25 mouse cellular contexts compared by ENCODE assay signal in genomic region chr4:148184564-148184963, GRCm38 (mm10). TPM values are rescaled to one million over a fixed set of nuclear protein-coding genes. Genes with fewer than 3 reads are reported as not detected.
DNase-seq lines count a peak whose midpoint lies in the region; ATAC-seq lines count a peak whose summit lies in the region.
"Had no signal": no experiment of that assay in that cellular context is flagged by ENCODE, and none has a peak within 500 bp of the region (broad histone marks: within the 10 kb centered on the region; RNA-seq: fewer than 3 reads in every experiment).

No protein-coding gene starts in this region.

- 0 out of 2 replicates have a peak, but pooled peaks have one; percentile 14 for ATAC-seq in forebrain, embryonic 13.5 days
- ATAC-seq in forebrain, embryonic 16.5 days: no peak
- ATAC-seq in midbrain, embryonic 12.5 days (ENCODE audit: low FRiP score, low read depth): peak; percentile 43
- no peak for ATAC-seq in embryonic facial prominence, embryonic 11.5 days (replicated peaks; ENCODE audit: insufficient number of reproducible peaks, low FRiP score, low TSS enrichment, low read depth)
- ATAC-seq in midbrain, embryonic 13.5 days: peak; percentile 73
- ATAC-seq in granulocyte monocyte progenitor cell, adult 5-6 weeks (replicated peaks; ENCODE audit: poor library complexity, severe bottlenecking): no peak
- ATAC-seq: CD4-positive, CD25-positive, alpha-beta regulatory T cell, adult 4 months; intestine, embryonic 16.5 days; Patski had no signal

- no peak overlapping the region for H3K27ac ChIP-seq in forebrain, embryonic 13.5 days
- H3K27ac ChIP-seq in forebrain, embryonic 16.5 days (ENCODE audit: low read length): no peak overlapping the region
- 0 out of 2 replicates have a peak overlapping the region, but pooled peaks have one; percentile 8 for H3K27ac ChIP-seq in midbrain, embryonic 12.5 days (replicated peaks)
- no peak overlapping the region for H3K27ac ChIP-seq in midbrain, embryonic 10.5 days (replicated peaks)
- H3K27ac ChIP-seq in embryonic facial prominence, embryonic 11.5 days (replicated peaks; ENCODE audit: low read depth, low read length): no peak overlapping the region
- 0 out of 2 replicates have a peak overlapping the region, but pooled peaks have one; percentile 21 for H3K27ac ChIP-seq in midbrain, embryonic 13.5 days
- H3K27ac ChIP-seq: gastrocnemius, adult 2 months; heart, embryonic 15.5 days; limb, embryonic 15.5 days; liver, embryonic 14.5 days; neural tube, embryonic 12.5 days had no signal

- H3K4me3 ChIP-seq in forebrain, embryonic 13.5 days: no peak overlapping the region
- H3K4me3 ChIP-seq in forebrain, embryonic 16.5 days (replicated peaks; ENCODE audit: low read length): no peak overlapping the region
- H3K4me3 ChIP-seq in midbrain, embryonic 12.5 days: no peak overlapping the region
- no peak overlapping the region for H3K4me3 ChIP-seq in midbrain, embryonic 10.5 days
- H3K4me3 ChIP-seq in embryonic facial prominence, embryonic 11.5 days (ENCODE audit: low read depth, low read length): no peak overlapping the region
- no peak overlapping the region for H3K4me3 ChIP-seq in midbrain, embryonic 13.5 days (replicated peaks)
- H3K4me3 ChIP-seq: erythroblast, embryonic 14.5 days; gastrocnemius, adult 2 months; heart, embryonic 15.5 days; limb, embryonic 15.5 days; neural tube, embryonic 12.5 days had no signal

- DNase-seq in midbrain, embryonic 10.5 days (ENCODE audit: low spot score): no peak
- peak; percentile 72 for DNase-seq in embryonic facial prominence, embryonic 11.5 days (ENCODE audit: low spot score)
- no peak for DNase-seq in thymus, postnatal 36 days
- DNase-seq: adrenal gland, postnatal 36 days; cerebellum, adult 9-10 months; gastrocnemius, adult 2 months; kidney, postnatal 4 days; lung, embryonic 14.5 days; thymus, adult 2 months had no signal

- no peaks in the 10 kb centered on the region for H3K36me3 ChIP-seq in forebrain, embryonic 13.5 days (ENCODE audit: poor library complexity, severe bottlenecking)
- no peaks in the 10 kb centered on the region for H3K36me3 ChIP-seq in forebrain, embryonic 16.5 days (ENCODE audit: control insufficient read depth, insufficient read depth)
- no peaks in the 10 kb centered on the region for H3K36me3 ChIP-seq in midbrain, embryonic 12.5 days
- H3K36me3 ChIP-seq in midbrain, embryonic 10.5 days: no peaks in the 10 kb centered on the region
- no peaks in the 10 kb centered on the region for H3K36me3 ChIP-seq in embryonic facial prominence, embryonic 11.5 days (replicated peaks; ENCODE audit: control insufficient read depth, insufficient read depth, low read depth, low read length)
- no peaks in the 10 kb centered on the region for H3K36me3 ChIP-seq in midbrain, embryonic 13.5 days
- H3K36me3 ChIP-seq: heart, embryonic 15.5 days; limb, embryonic 15.5 days; neural tube, embryonic 12.5 days had no signal

- WGBS in forebrain, embryonic 13.5 days: 17% methylated on average over 9 of the region's 9 CpGs
- 20% methylated on average over 9 of the region's 9 CpGs for WGBS in forebrain, embryonic 16.5 days
- 27% methylated on average over 9 of the region's 9 CpGs for WGBS in midbrain, embryonic 12.5 days
- WGBS in midbrain, embryonic 10.5 days: 41% methylated on average over 9 of the region's 9 CpGs
- WGBS in embryonic facial prominence, embryonic 11.5 days: 31% methylated on average over 9 of the region's 9 CpGs
- 25% methylated on average over 9 of the region's 9 CpGs for WGBS in midbrain, embryonic 13.5 days

- no peak overlapping the region for H3K4me2 ChIP-seq in forebrain, embryonic 13.5 days
- no peak overlapping the region for H3K4me2 ChIP-seq in forebrain, embryonic 16.5 days (ENCODE audit: low read length)
- no peak overlapping the region for H3K4me2 ChIP-seq in midbrain, embryonic 12.5 days (replicated peaks)
- H3K4me2 ChIP-seq in embryonic facial prominence, embryonic 11.5 days (ENCODE audit: low read depth, low read length): no peak overlapping the region
- no peak overlapping the region for H3K4me2 ChIP-seq in midbrain, embryonic 13.5 days (replicated peaks)
- H3K4me2 ChIP-seq: heart, embryonic 15.5 days; limb, embryonic 15.5 days; lung, embryonic 14.5 days; neural tube, embryonic 12.5 days had no signal

- no peak overlapping the region for H3K9ac ChIP-seq in forebrain, embryonic 13.5 days
- no peak overlapping the region for H3K9ac ChIP-seq in forebrain, embryonic 16.5 days (replicated peaks; ENCODE audit: low read depth, low read length)
- H3K9ac ChIP-seq in midbrain, embryonic 12.5 days (replicated peaks): no peak overlapping the region
- no peak overlapping the region for H3K9ac ChIP-seq in embryonic facial prominence, embryonic 11.5 days (replicated peaks; ENCODE audit: low read length)
- H3K9ac ChIP-seq in midbrain, embryonic 13.5 days (replicated peaks): no peak overlapping the region
- H3K9ac ChIP-seq: heart, embryonic 15.5 days; limb, embryonic 15.5 days; liver, embryonic 14.5 days; lung, embryonic 14.5 days; neural tube, embryonic 12.5 days had no signal

- peaks cover 40% of the 10 kb centered on the region for H3K27me3 ChIP-seq in forebrain, embryonic 13.5 days
- no peaks in the 10 kb centered on the region for H3K27me3 ChIP-seq in forebrain, embryonic 16.5 days (replicated peaks; ENCODE audit: control insufficient read depth, insufficient read depth, low read length)
- peaks cover 32% of the 10 kb centered on the region for H3K27me3 ChIP-seq in midbrain, embryonic 12.5 days
- peaks cover 54% of the 10 kb centered on the region for H3K27me3 ChIP-seq in midbrain, embryonic 10.5 days (ENCODE audit: low read depth, poor library complexity, severe bottlenecking)
- no peaks in the 10 kb centered on the region for H3K27me3 ChIP-seq in embryonic facial prominence, embryonic 11.5 days (ENCODE audit: control insufficient read depth, insufficient read depth, low read length)
- H3K27me3 ChIP-seq in midbrain, embryonic 13.5 days: peaks cover 30% of the 10 kb centered on the region
- H3K27me3 ChIP-seq: limb, embryonic 15.5 days; neural tube, embryonic 12.5 days; Patski had no signal

- no peaks in the 10 kb centered on the region for H3K9me3 ChIP-seq in forebrain, embryonic 13.5 days (replicated peaks)
- no peaks in the 10 kb centered on the region; the same call in 1 of the 2 replicates for H3K9me3 ChIP-seq in forebrain, embryonic 16.5 days (ENCODE audit: control insufficient read depth, low read length)
- no peaks in the 10 kb centered on the region for H3K9me3 ChIP-seq in midbrain, embryonic 12.5 days
- H3K9me3 ChIP-seq in midbrain, embryonic 10.5 days (replicated peaks): no peaks in the 10 kb centered on the region
- H3K9me3 ChIP-seq in embryonic facial prominence, embryonic 11.5 days (replicated peaks; ENCODE audit: control insufficient read depth, low read length): no peaks in the 10 kb centered on the region; the same call in 1 of the 2 replicates
- no peaks in the 10 kb centered on the region for H3K9me3 ChIP-seq in midbrain, embryonic 13.5 days
- H3K9me3 ChIP-seq: heart, embryonic 15.5 days; limb, embryonic 15.5 days; neural tube, embryonic 12.5 days had no signal

- H3K4me1 ChIP-seq in forebrain, embryonic 13.5 days: peaks cover 19% of the 10 kb centered on the region
- H3K4me1 ChIP-seq in forebrain, embryonic 16.5 days (replicated peaks; ENCODE audit: control insufficient read depth, insufficient read depth, low read length): no peaks in the 10 kb centered on the region
- peaks cover 8% of the 10 kb centered on the region for H3K4me1 ChIP-seq in midbrain, embryonic 12.5 days
- peaks cover 30% of the 10 kb centered on the region for H3K4me1 ChIP-seq in midbrain, embryonic 10.5 days
- H3K4me1 ChIP-seq in embryonic facial prominence, embryonic 11.5 days (ENCODE audit: control insufficient read depth, insufficient read depth, low read length): no peaks in the 10 kb centered on the region; the same call in 1 of the 2 replicates
- H3K4me1 ChIP-seq in midbrain, embryonic 13.5 days (replicated peaks): peaks cover 13% of the 10 kb centered on the region
- H3K4me1 ChIP-seq: heart, embryonic 15.5 days had no signal

RNA-seq across cellular contexts. Expression of gene Fbxo2, which starts 24.1 kb away (rescaled TPM):
- 1.0 TPM in 2 replicates for polyA plus RNA-seq in forebrain, embryonic 13.5 days (2015; fragmentation: Nextera tagmentation; extraction: Ambion mirVana)
- polyA plus RNA-seq in forebrain, embryonic 16.5 days (2015; fragmentation: Nextera tagmentation; extraction: Ambion mirVana): 4.3 and 4.7 TPM in 2 replicates
- 1.5 and 2.1 TPM in 2 replicates for polyA plus RNA-seq in midbrain, embryonic 12.5 days (2016; fragmentation: Nextera tagmentation; extraction: Ambion mirVana)
- polyA plus RNA-seq in midbrain, embryonic 10.5 days (2016; fragmentation: Nextera tagmentation; extraction: Ambion mirVana): 1.1 and 1.3 TPM in 2 replicates
- 1.5 and 1.9 TPM in 2 replicates for polyA plus RNA-seq in embryonic facial prominence, embryonic 11.5 days (2014; fragmentation: Nextera tagmentation; extraction: Ambion mirVana)
- 2.3 and 2.4 TPM in 2 replicates for polyA plus RNA-seq in midbrain, embryonic 13.5 days (2015; fragmentation: Nextera tagmentation; extraction: Ambion mirVana)
- not detected in 2 replicates for total RNA-seq in granulocyte monocyte progenitor cell, adult 5-6 weeks (2014; fragmentation: Nextera tagmentation)
- not detected in 2 replicates for total RNA-seq in granulocyte monocyte progenitor cell, adult 5-6 weeks (2017)
- total RNA-seq: gastrocnemius, postnatal 4 days; hematopoietic stem cell, adult 5-6 weeks; megakaryocyte, adult 5-6 weeks had no signal
- polyA plus RNA-seq: CD4-positive, CD25-positive, alpha-beta regulatory T cell, adult 4 months; erythroblast, embryonic 14.5 days had no signal

RNA-seq across cellular contexts. Expression of gene Fbxo44, which starts 24.3 kb away (rescaled TPM):
- 62.4 and 71.9 TPM in 2 replicates for polyA plus RNA-seq in forebrain, embryonic 13.5 days (2015; fragmentation: Nextera tagmentation; extraction: Ambion mirVana)
- 60.3 and 67.1 TPM in 2 replicates for polyA plus RNA-seq in forebrain, embryonic 16.5 days (2015; fragmentation: Nextera tagmentation; extraction: Ambion mirVana)
- 77.4 and 79.8 TPM in 2 replicates for polyA plus RNA-seq in midbrain, embryonic 12.5 days (2016; fragmentation: Nextera tagmentation; extraction: Ambion mirVana)
- polyA plus RNA-seq in midbrain, embryonic 10.5 days (2016; fragmentation: Nextera tagmentation; extraction: Ambion mirVana): 39.6 and 58.5 TPM in 2 replicates
- polyA plus RNA-seq in embryonic facial prominence, embryonic 11.5 days (2014; fragmentation: Nextera tagmentation; extraction: Ambion mirVana): 24.0 and 25.1 TPM in 2 replicates
- polyA plus RNA-seq in midbrain, embryonic 13.5 days (2015; fragmentation: Nextera tagmentation; extraction: Ambion mirVana): 97.8 and 103 TPM in 2 replicates
- total RNA-seq in granulocyte monocyte progenitor cell, adult 5-6 weeks (2014; fragmentation: Nextera tagmentation): 2.0 and 2.8 TPM in 2 replicates
- 0.26 and 2.1 TPM in 2 replicates for total RNA-seq in granulocyte monocyte progenitor cell, adult 5-6 weeks (2017)

RNA-seq across cellular contexts. Expression of gene Fbxo6, which starts 32.6 kb away (rescaled TPM):
- polyA plus RNA-seq in forebrain, embryonic 13.5 days (2015; fragmentation: Nextera tagmentation; extraction: Ambion mirVana): 14.2 and 16.7 TPM in 2 replicates
- 14.4 and 17.7 TPM in 2 replicates for polyA plus RNA-seq in forebrain, embryonic 16.5 days (2015; fragmentation: Nextera tagmentation; extraction: Ambion mirVana)
- polyA plus RNA-seq in midbrain, embryonic 12.5 days (2016; fragmentation: Nextera tagmentation; extraction: Ambion mirVana): 14.6 and 17.1 TPM in 2 replicates
- polyA plus RNA-seq in midbrain, embryonic 10.5 days (2016; fragmentation: Nextera tagmentation; extraction: Ambion mirVana): 11.4 and 13.0 TPM in 2 replicates
- 9.8 and 11.3 TPM in 2 replicates for polyA plus RNA-seq in embryonic facial prominence, embryonic 11.5 days (2014; fragmentation: Nextera tagmentation; extraction: Ambion mirVana)
- 15.9 and 19.6 TPM in 2 replicates for polyA plus RNA-seq in midbrain, embryonic 13.5 days (2015; fragmentation: Nextera tagmentation; extraction: Ambion mirVana)
- 19.1 and 33.4 TPM in 2 replicates for total RNA-seq in granulocyte monocyte progenitor cell, adult 5-6 weeks (2014; fragmentation: Nextera tagmentation)
- 5.6 and 13.8 TPM in 2 replicates for total RNA-seq in granulocyte monocyte progenitor cell, adult 5-6 weeks (2017)

RNA-seq across cellular contexts. Expression of gene Draxin, which starts 54.1 kb away (rescaled TPM):
- 11.7 and 12.5 TPM in 2 replicates for polyA plus RNA-seq in forebrain, embryonic 13.5 days (2015; fragmentation: Nextera tagmentation; extraction: Ambion mirVana)
- polyA plus RNA-seq in forebrain, embryonic 16.5 days (2015; fragmentation: Nextera tagmentation; extraction: Ambion mirVana): 22.7 and 23.5 TPM in 2 replicates
- polyA plus RNA-seq in midbrain, embryonic 12.5 days (2016; fragmentation: Nextera tagmentation; extraction: Ambion mirVana): 16.7 and 16.8 TPM in 2 replicates
- polyA plus RNA-seq in midbrain, embryonic 10.5 days (2016; fragmentation: Nextera tagmentation; extraction: Ambion mirVana): 5.3 and 7.5 TPM in 2 replicates
- 1.2 and 2.2 TPM in 2 replicates for polyA plus RNA-seq in embryonic facial prominence, embryonic 11.5 days (2014; fragmentation: Nextera tagmentation; extraction: Ambion mirVana)
- polyA plus RNA-seq in midbrain, embryonic 13.5 days (2015; fragmentation: Nextera tagmentation; extraction: Ambion mirVana): 14.6 and 20.4 TPM in 2 replicates
- not detected in 2 replicates for total RNA-seq in granulocyte monocyte progenitor cell, adult 5-6 weeks (2014; fragmentation: Nextera tagmentation)
- total RNA-seq in granulocyte monocyte progenitor cell, adult 5-6 weeks (2017): 0.05 TPM in 1 of 2 replicates, not detected in the other
- total RNA-seq: hematopoietic stem cell, adult 5-6 weeks; megakaryocyte, adult 5-6 weeks had no signal
- polyA plus RNA-seq: CD4-positive, CD25-positive, alpha-beta regulatory T cell, adult 4 months; erythroblast, embryonic 14.5 days; heart, embryonic 15.5 days; lung, embryonic 14.5 days had no signal

RNA-seq across cellular contexts. Expression of gene Mad2l2, which starts 54.4 kb away (rescaled TPM):
- 96.6 and 107 TPM in 2 replicates for polyA plus RNA-seq in forebrain, embryonic 13.5 days (2015; fragmentation: Nextera tagmentation; extraction: Ambion mirVana)
- polyA plus RNA-seq in forebrain, embryonic 16.5 days (2015; fragmentation: Nextera tagmentation; extraction: Ambion mirVana): 127 TPM in 2 replicates
- 94.7 and 95.2 TPM in 2 replicates for polyA plus RNA-seq in midbrain, embryonic 12.5 days (2016; fragmentation: Nextera tagmentation; extraction: Ambion mirVana)
- 72.6 and 85.2 TPM in 2 replicates for polyA plus RNA-seq in midbrain, embryonic 10.5 days (2016; fragmentation: Nextera tagmentation; extraction: Ambion mirVana)
- 75.3 and 83.4 TPM in 2 replicates for polyA plus RNA-seq in embryonic facial prominence, embryonic 11.5 days (2014; fragmentation: Nextera tagmentation; extraction: Ambion mirVana)
- 105 and 106 TPM in 2 replicates for polyA plus RNA-seq in midbrain, embryonic 13.5 days (2015; fragmentation: Nextera tagmentation; extraction: Ambion mirVana)
- 27.7 and 36.6 TPM in 2 replicates for total RNA-seq in granulocyte monocyte progenitor cell, adult 5-6 weeks (2014; fragmentation: Nextera tagmentation)
- 4.3 and 10.0 TPM in 2 replicates for total RNA-seq in granulocyte monocyte progenitor cell, adult 5-6 weeks (2017)

Comparison
In these comparisons a context has a peak if more than half of its experiments do, and no peak if none do; other contexts are left out.
1. ATAC-seq: peak in forebrain, embryonic 13.5 days (single experiment), midbrain, embryonic 12.5 days (single experiment) and midbrain, embryonic 13.5 days (single experiment); none in forebrain, embryonic 16.5 days (single experiment), embryonic facial prominence, embryonic 11.5 days (single experiment) and granulocyte monocyte progenitor cell, adult 5-6 weeks (single experiment).
2. H3K27ac ChIP-seq: peak in midbrain, embryonic 12.5 days (single experiment) and midbrain, embryonic 13.5 days (single experiment); none in forebrain, embryonic 13.5 days (single experiment), forebrain, embryonic 16.5 days (single experiment), midbrain, embryonic 10.5 days (single experiment) and embryonic facial prominence, embryonic 11.5 days (single experiment).